Mouse (Mus musculus) liver, adult 10 weeks (tissue): Measurements from ENCODE around the gene Retsat. TPM values are rescaled to one million over a fixed set of nuclear protein-coding genes. Genes with fewer than 3 reads are reported as not detected.

Experiments
- polyA plus RNA-seq: library from polyadenylated mRNA; stranded (reverse); fragments of 350-450 nt; fragmentation: Illumina TruSeq; extraction: RNeasy Lipid Tissue Mini Kit (QIAGEN cat#74804); gene quantifications from one replicate; pipeline ENCODE4 v1.2.3, GENCODE M21; 2014; ENCODE audit warnings: low read depth, low replicate concordance

Gene Retsat
- polyA plus RNA-seq: 84.5 TPM

DNA sequence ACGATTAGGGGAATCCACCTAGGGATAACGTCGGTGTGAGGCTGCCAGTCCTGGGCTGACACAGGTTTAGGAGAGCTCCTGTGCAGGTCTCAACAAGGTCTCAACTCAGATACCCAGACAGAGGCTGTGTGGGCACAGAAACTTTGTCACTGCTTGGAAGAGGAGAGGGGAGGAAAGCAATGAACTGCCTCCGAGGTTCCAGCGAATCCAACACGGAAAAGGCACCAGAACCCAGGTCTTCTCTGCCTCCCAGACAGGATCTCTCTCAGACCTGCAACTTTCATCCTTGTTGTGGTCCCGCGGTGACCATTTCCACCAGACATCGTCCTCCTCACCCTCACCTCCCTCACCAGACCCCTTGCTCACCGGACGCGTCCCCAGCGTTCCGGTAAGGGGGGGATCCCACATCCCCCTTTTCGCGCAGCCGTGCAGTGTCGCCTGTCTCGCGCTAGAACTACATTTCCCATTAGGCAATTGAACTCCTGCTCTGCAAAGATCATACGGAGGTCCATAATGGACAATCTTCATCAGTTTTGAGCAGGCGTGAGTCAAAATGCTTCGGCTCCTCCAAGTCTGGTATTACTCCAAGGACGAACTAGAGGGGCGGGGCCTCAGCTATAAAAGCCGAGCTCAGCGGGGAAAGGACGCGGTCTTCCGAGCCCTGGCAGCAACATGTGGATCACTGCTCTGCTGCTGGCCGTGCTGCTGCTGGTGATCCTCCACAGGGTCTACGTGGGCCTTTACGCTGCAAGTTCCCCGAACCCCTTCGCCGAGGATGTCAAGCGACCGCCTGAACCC is at the start of gene Retsat, which contains the start of gene Elmod3:
TSS of gene Retsat (plus strand) at position 520 of the 798 bp plus-strand sequence.
TSS of gene Elmod3 (minus strand) at position 458 of the 798 bp plus-strand sequence.

DNA sequence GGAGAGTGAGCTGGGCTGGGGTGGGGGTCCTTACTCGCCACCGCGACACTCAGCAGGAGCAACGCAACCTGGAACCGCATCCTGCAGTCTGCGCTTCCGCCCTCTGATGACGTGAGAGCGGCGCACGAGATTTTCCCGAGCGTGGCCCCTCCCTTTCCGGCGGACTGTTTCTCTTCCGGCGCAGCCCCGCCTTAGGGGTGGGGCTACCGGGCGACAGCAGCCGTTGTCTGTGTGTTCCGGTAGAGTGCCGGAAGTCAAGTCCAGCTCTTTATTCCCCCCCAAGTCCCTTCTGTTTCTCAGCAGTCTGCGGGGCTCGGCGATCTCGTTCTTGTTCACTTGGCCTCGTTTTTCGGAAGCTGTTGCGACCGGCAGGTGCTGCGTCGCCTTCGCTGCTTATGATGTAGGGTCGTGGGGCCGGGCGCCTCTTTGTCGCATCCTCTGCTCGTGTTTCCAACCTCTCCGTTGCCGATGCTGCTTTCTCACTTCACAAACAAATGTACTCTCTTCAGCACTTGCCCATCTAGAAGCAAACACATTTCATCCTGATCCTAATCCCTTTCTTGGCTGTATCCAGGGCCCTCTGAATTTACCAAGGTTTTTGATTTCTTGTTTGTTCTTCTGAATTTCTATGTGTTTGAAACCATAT is 18.5 kb downstream of the Retsat start, which contains the start of gene Tgoln1:
TSS of gene Tgoln1 (minus strand) at position 358 of the 646 bp plus-strand sequence.

Other genes with a start within 250 kb of the Retsat start
- gene Tmem150a, start 243.0 kb upstream of the Retsat start, polyA plus RNA-seq: 11.3 TPM
- 137 TPM for gene Rnf181, start 231.5 kb upstream of the Retsat start, polyA plus RNA-seq
- gene Vamp5, start 218.0 kb upstream of the Retsat start, polyA plus RNA-seq: 1.2 TPM
- gene Vamp8, start 207.8 kb upstream of the Retsat start, polyA plus RNA-seq: 75.6 TPM
- gene Ggcx, start 184.2 kb upstream of the Retsat start, polyA plus RNA-seq: 42.9 TPM
- 116 TPM for gene Mat2a, start 158.9 kb upstream of the Retsat start, polyA plus RNA-seq
- not detected for gene Sh2d6, start 76.8 kb upstream of the Retsat start, polyA plus RNA-seq
- not detected for gene Capg, start 54.1 kb upstream of the Retsat start, polyA plus RNA-seq
- gene Elmod3, start 62 bp upstream of the Retsat start, polyA plus RNA-seq: 6.3 TPM
- 168 TPM for gene Tgoln1, start 18.5 kb downstream of the Retsat start, polyA plus RNA-seq
- 0.58 TPM for gene Tcf7l1, start 190.8 kb downstream of the Retsat start, polyA plus RNA-seq